Mouse (Mus musculus) limb, embryonic 15.5 days (tissue): ENCODE data around the gene Srcap. TPM values are rescaled to one million over a fixed set of nuclear protein-coding genes. Genes with fewer than 3 reads are reported as not detected.
"Not testable (repeated sequence)": the region's sequence is repeated elsewhere in the genome, so short reads cannot be mapped to it uniquely, and the experiment has no call there.

Experiments used
- ATAC-seq: fragments of 200-750 bp; cut with Nextera tagmentation; 2 replicates; pipeline ENCODE4 v1.8.0; 2017; ENCODE audit warnings: low read depth, moderate TSS enrichment; ENCODE audit not compliant: insufficient number of reproducible peaks, low FRiP score, low TSS enrichment
- H3K27ac ChIP-seq: fragments of 300-500 bp; sonication (generic); 2 replicates; pipeline ENCODE4 v1.5.1; 2015; ENCODE audit warnings: moderate library complexity, mild to moderate bottlenecking, inconsistent platforms
- H3K27me3 ChIP-seq: fragments of 300-500 bp; sonication (generic); 2 replicates; pipeline ENCODE4 v1.6.1; 2015; ENCODE audit warnings: inconsistent platforms
- H3K36me3 ChIP-seq: fragments of 300-500 bp; sonication (generic); 2 replicates; pipeline ENCODE4 v1.6.1; 2015; ENCODE audit warnings: inconsistent platforms
- H3K4me1 ChIP-seq: fragments of 300-500 bp; sonication (generic); 2 replicates; pipeline ENCODE4 v1.6.1; 2015; ENCODE audit warnings: inconsistent platforms
- H3K4me2 ChIP-seq: fragments of 300-500 bp; sonication (generic); 2 replicates; pipeline ENCODE4 v1.6.1; 2015; ENCODE audit warnings: mild to moderate bottlenecking, inconsistent platforms
- H3K4me3 ChIP-seq: fragments of 300-500 bp; sonication (generic); 2 replicates; pipeline ENCODE4 v1.5.1; 2015; ENCODE audit warnings: mild to moderate bottlenecking, inconsistent platforms
- H3K9ac ChIP-seq: fragments of 300-500 bp; sonication (generic); 2 replicates; pipeline ENCODE4 v1.6.1; 2015; ENCODE audit warnings: inconsistent platforms
- H3K9me3 ChIP-seq: fragments of 300-500 bp; sonication (generic); 2 replicates; pipeline ENCODE4 v1.6.1; 2016; ENCODE audit warnings: inconsistent platforms
- WGBS: fragments of 180-500 bp; shearing (Covaris S2); methylation state at CpG from one replicate; pipeline ENCODE4 v1.1.7; 2015; 5-methylcytosine and 5-hydroxymethylcytosine counted together
- polyA plus RNA-seq: library from polyadenylated mRNA; unstranded; fragments of >200 nt; fragmentation: Nextera tagmentation; extraction: Ambion mirVana; gene quantifications from 2 replicates; pipeline ENCODE4 v1.2.1, GENCODE M21; 2015

Srcap gene
- polyA plus RNA-seq, 1 experiment from 2014 or later, result 40.0 TPM

GRCm38 (mm10) chr7:127497382-127497781, 14.4 kb upstream of the Srcap start:
- no peaks in the 10 kb centered on the region for H3K9me3 ChIP-seq
- no peak overlapping the region for H3K9ac ChIP-seq
- H3K36me3 ChIP-seq, result peaks cover 5% of the 10 kb centered on the region
- ATAC-seq, result no peak
- H3K4me1 ChIP-seq, result no peaks in the 10 kb centered on the region
- 73% methylated on average over 2 of the region's 2 CpGs for WGBS
- H3K27me3 ChIP-seq, result no peaks in the 10 kb centered on the region
- no peak overlapping the region for H3K4me3 ChIP-seq
- H3K4me2 ChIP-seq, result no peak overlapping the region
- no peak overlapping the region for H3K27ac ChIP-seq

- no peak overlapping the region for H3K27ac ChIP-seq
- H3K27me3 ChIP-seq, result no peaks in the 10 kb centered on the region
- no peaks in the 10 kb centered on the region for H3K9me3 ChIP-seq
- no peaks in the 10 kb centered on the region for H3K36me3 ChIP-seq
- H3K4me3 ChIP-seq, result no peak overlapping the region
- no peak overlapping the region for H3K9ac ChIP-seq
- 46% methylated on average over 3 of the region's 3 CpGs for WGBS
- no peak overlapping the region for H3K4me2 ChIP-seq
- H3K4me1 ChIP-seq, result no peaks in the 10 kb centered on the region
- no peak for ATAC-seq
Observed at GRCm38 (mm10) chr7:127498407-127498806, 13.4 kb upstream of the Srcap start.

- Histone ChIP-seq H3K4me3 (no peak overlapping the region), H3K36me3 (no peaks in the 10 kb centered on the region), H3K27me3 (no peaks in the 10 kb centered on the region), H3K9me3 (no peaks in the 10 kb centered on the region), H3K4me2 (no peak overlapping the region), H3K9ac (no peak overlapping the region), H3K4me1 (peaks cover 5% of the 10 kb centered on the region; the same call in 1 of the 2 replicates), H3K27ac (no peak overlapping the region)
- no peak for ATAC-seq
- WGBS, result 95% methylated on average over 3 of the region's 3 CpGs
Observed at GRCm38 (mm10) chr7:127508291-127508690, 3.5 kb upstream of the Srcap start.

GRCm38 (mm10) chr7:127509830-127510229, 2.0 kb upstream of the Srcap start:
- H3K4me1 ChIP-seq, result peaks cover 14% of the 10 kb centered on the region
- H3K4me2 ChIP-seq, H3K27ac ChIP-seq, H3K4me3 ChIP-seq, H3K9ac ChIP-seq, H3K9me3 ChIP-seq, H3K36me3 ChIP-seq, H3K27me3 ChIP-seq, ATAC-seq: not testable (repeated sequence)
- WGBS, result 86% methylated on average over 4 of the region's 4 CpGs

- Histone ChIP-seq H3K4me1 (peaks cover 14% of the 10 kb centered on the region), H3K4me3 (peak overlapping the region; percentile 82), H3K9ac (no peak overlapping the region), H3K27ac (peak overlapping the region; percentile 99), H3K36me3 (peaks cover 14% of the 10 kb centered on the region), H3K27me3 (no peaks in the 10 kb centered on the region), H3K4me2 (peak overlapping the region; percentile 38), H3K9me3 (no peaks in the 10 kb centered on the region)
- ATAC-seq, result no peak
- WGBS, result 30% methylated on average over 8 of the region's 8 CpGs
Observed at GRCm38 (mm10) chr7:127511241-127511640, 542 bp upstream of the Srcap start.

- Histone ChIP-seq H3K27me3 (no peaks in the 10 kb centered on the region), H3K9me3 (no peaks in the 10 kb centered on the region), H3K27ac (peak overlapping the region; percentile 99), H3K4me2 (peak overlapping the region; percentile 56), H3K9ac (peak overlapping the region; percentile 87), H3K36me3 (peaks cover 25% of the 10 kb centered on the region), H3K4me3 (peak overlapping the region; percentile 82), H3K4me1 (peaks cover 14% of the 10 kb centered on the region)
- peak; percentile 90 for ATAC-seq
- WGBS, result under 1% methylated on average over 59 of the region's 93 CpGs
Observed at GRCm38 (mm10) chr7:127512231-127513015, 640 bp downstream of the Srcap start.

- Histone ChIP-seq H3K9me3 (no peaks in the 10 kb centered on the region), H3K9ac (peak overlapping the region; percentile 87; the same call in 1 of the 2 replicates), H3K36me3 (peaks cover 25% of the 10 kb centered on the region), H3K4me2 (peak overlapping the region; percentile 56), H3K4me3 (peak overlapping the region; percentile 82), H3K27ac (peak overlapping the region; percentile 99), H3K27me3 (no peaks in the 10 kb centered on the region), H3K4me1 (peaks cover 14% of the 10 kb centered on the region)
- 26% methylated on average over 8 of the region's 8 CpGs for WGBS
- ATAC-seq, result no peak
Observed at GRCm38 (mm10) chr7:127513016-127513390, 1.2 kb downstream of the Srcap start.

- WGBS, result 58% methylated on average over 3 of the region's 3 CpGs
- Histone ChIP-seq H3K36me3 (peaks cover 31% of the 10 kb centered on the region), H3K9me3 (no peaks in the 10 kb centered on the region), H3K4me1 (peaks cover 14% of the 10 kb centered on the region), H3K27ac (0 out of 2 replicates have a peak overlapping the region, but pooled peaks have one; percentile 99), H3K9ac (no peak overlapping the region), H3K27me3 (no peaks in the 10 kb centered on the region), H3K4me2 (peak overlapping the region; percentile 56; the same call in 1 of the 2 replicates), H3K4me3 (peak overlapping the region; percentile 82; the same call in 1 of the 2 replicates)
- ATAC-seq, result no peak
Observed at GRCm38 (mm10) chr7:127513781-127514180, 2.0 kb downstream of the Srcap start.

GRCm38 (mm10) chr7:127515846-127516245, 4.1 kb downstream of the Srcap start:
- H3K36me3 ChIP-seq, result peaks cover 46% of the 10 kb centered on the region
- no peak for ATAC-seq
- peaks cover 14% of the 10 kb centered on the region for H3K4me1 ChIP-seq
- H3K4me3 ChIP-seq, result no peak overlapping the region
- no peaks in the 10 kb centered on the region for H3K9me3 ChIP-seq
- no peak overlapping the region for H3K4me2 ChIP-seq
- H3K9ac ChIP-seq, result no peak overlapping the region
- H3K27ac ChIP-seq, result no peak overlapping the region
- WGBS, result 93% methylated on average over 7 of the region's 7 CpGs
- no peaks in the 10 kb centered on the region for H3K27me3 ChIP-seq

GRCm38 (mm10) chr7:127516344-127516743, 4.6 kb downstream of the Srcap start:
- Histone ChIP-seq H3K36me3 (peaks cover 51% of the 10 kb centered on the region), H3K4me1 (peaks cover 14% of the 10 kb centered on the region), H3K9me3 (no peaks in the 10 kb centered on the region), H3K27ac (no peak overlapping the region), H3K4me3 (no peak overlapping the region), H3K27me3 (no peaks in the 10 kb centered on the region), H3K9ac (no peak overlapping the region), H3K4me2 (no peak overlapping the region)
- no peak for ATAC-seq
- WGBS, result 96% methylated on average over 7 of the region's 7 CpGs

- Histone ChIP-seq H3K27ac (no peak within 1 kb of the TSS), H3K9ac (no peak within 1 kb of the TSS), H3K27me3 (no peaks in the 10 kb centered on the region), H3K4me2 (no peak within 1 kb of the TSS), H3K4me3 (no peak within 1 kb of the TSS), H3K9me3 (no peaks in the 10 kb centered on the region), H3K4me1 (no peaks in the 10 kb centered on the region), H3K36me3 (peaks cover 78% of the 10 kb centered on the region)
- no peak for ATAC-seq
- WGBS, result 96% methylated on average over 3 of the region's 3 CpGs
Observed at GRCm38 (mm10) chr7:127519284-127519683, 7.5 kb downstream of the Srcap start, which contains the start of gene Gm42715. Gene Gm42715 (plus strand): TSS chr7:127519584.

GRCm38 (mm10) chr7:127541671-127542070, 29.9 kb downstream of the Srcap start:
- no peak overlapping the region for H3K9ac ChIP-seq
- 96% methylated on average over 3 of the region's 3 CpGs for WGBS
- ATAC-seq, result no peak

More at GRCm38 (mm10) chr7:127541671-127542070, 29.9 kb downstream of the Srcap start:
- no peaks in the 10 kb centered on the region for H3K9me3 ChIP-seq
- H3K4me3 ChIP-seq, result no peak overlapping the region
- H3K4me2 ChIP-seq, result no peak overlapping the region
- no peaks in the 10 kb centered on the region for H3K27me3 ChIP-seq
- peaks cover 91% of the 10 kb centered on the region for H3K36me3 ChIP-seq
- no peaks in the 10 kb centered on the region for H3K4me1 ChIP-seq
- no peak overlapping the region for H3K27ac ChIP-seq
